Mouse (Mus musculus) forebrain, embryonic 14.5 days (tissue): ENCODE measurements around the gene Tes3-ps. TPM values are rescaled to one million over a fixed set of nuclear protein-coding genes. Genes with fewer than 3 reads are reported as not detected.

Source experiments
- ATAC-seq: fragments of 200-750 bp; cut with Nextera tagmentation; 2 replicates; pipeline ENCODE4 v1.8.0; 2017; ENCODE audit warnings: mild to moderate bottlenecking, moderate library complexity
- DNase-seq: peaks from one replicate; pipeline ENCODE4 v3.0.0-alpha.2; 2015; ENCODE audit warnings: low spot score
- H3K27ac ChIP-seq: fragments of 300-500 bp; sonication (generic); 2 replicates; pipeline ENCODE4 v1.5.1; 2014; ENCODE audit warnings: low read depth, mild to moderate bottlenecking, control low read depth, low read length, moderate library complexity
- H3K27me3 ChIP-seq: fragments of 300-500 bp; sonication (generic); replicated peaks from 2 replicates; pipeline ENCODE4 v1.6.1; 2014; ENCODE audit warnings: low read length, control low read depth, mixed read lengths; ENCODE audit not compliant: control insufficient read depth, insufficient read depth
- H3K36me3 ChIP-seq: fragments of 300-500 bp; sonication (generic); 2 replicates; pipeline ENCODE4 v1.6.1; 2014; ENCODE audit warnings: low read length, control low read depth; ENCODE audit not compliant: control insufficient read depth, insufficient read depth
- H3K4me1 ChIP-seq: fragments of 300-500 bp; sonication (generic); 2 replicates; pipeline ENCODE4 v1.6.1; 2014; ENCODE audit warnings: antibody characterized with exemption, low read length, control low read depth; ENCODE audit not compliant: control insufficient read depth, insufficient read depth
- H3K4me2 ChIP-seq: fragments of 300-500 bp; sonication (generic); 2 replicates; pipeline ENCODE4 v1.6.1; 2014; ENCODE audit warnings: mild to moderate bottlenecking, control low read depth, low read length
- H3K4me3 ChIP-seq: fragments of 300-500 bp; sonication (generic); 2 replicates; pipeline ENCODE4 v1.5.1; 2014; ENCODE audit warnings: low read depth, low read length, control low read depth
- H3K9ac ChIP-seq: fragments of 300-500 bp; sonication (generic); 2 replicates; pipeline ENCODE4 v1.6.1; 2014; ENCODE audit warnings: mild to moderate bottlenecking, low read length, control low read depth, moderate library complexity
- H3K9me3 ChIP-seq: fragments of 300-500 bp; sonication (generic); replicated peaks from 2 replicates; pipeline ENCODE4 v1.6.1; 2016; ENCODE audit warnings: low read length, control low read depth, mixed read lengths; ENCODE audit not compliant: control insufficient read depth
- WGBS: fragments of 180-500 bp; shearing (Covaris S2); extraction: QIAGEN DNeasy Blood & Tissue Kit; methylation state at CpG from one replicate; pipeline ENCODE4 v1.1.7; 2014; 5-methylcytosine and 5-hydroxymethylcytosine counted together
- polyA plus RNA-seq: library from polyadenylated mRNA; unstranded; fragments of >200 nt; fragmentation: Nextera tagmentation; extraction: Ambion mirVana; gene quantifications from 2 replicates; pipeline ENCODE4 v1.2.1, GENCODE M21; 2014

The Tes3-ps gene
- polyA plus RNA-seq, 1 experiment from 2014 or later = 0.44 TPM

DNA sequence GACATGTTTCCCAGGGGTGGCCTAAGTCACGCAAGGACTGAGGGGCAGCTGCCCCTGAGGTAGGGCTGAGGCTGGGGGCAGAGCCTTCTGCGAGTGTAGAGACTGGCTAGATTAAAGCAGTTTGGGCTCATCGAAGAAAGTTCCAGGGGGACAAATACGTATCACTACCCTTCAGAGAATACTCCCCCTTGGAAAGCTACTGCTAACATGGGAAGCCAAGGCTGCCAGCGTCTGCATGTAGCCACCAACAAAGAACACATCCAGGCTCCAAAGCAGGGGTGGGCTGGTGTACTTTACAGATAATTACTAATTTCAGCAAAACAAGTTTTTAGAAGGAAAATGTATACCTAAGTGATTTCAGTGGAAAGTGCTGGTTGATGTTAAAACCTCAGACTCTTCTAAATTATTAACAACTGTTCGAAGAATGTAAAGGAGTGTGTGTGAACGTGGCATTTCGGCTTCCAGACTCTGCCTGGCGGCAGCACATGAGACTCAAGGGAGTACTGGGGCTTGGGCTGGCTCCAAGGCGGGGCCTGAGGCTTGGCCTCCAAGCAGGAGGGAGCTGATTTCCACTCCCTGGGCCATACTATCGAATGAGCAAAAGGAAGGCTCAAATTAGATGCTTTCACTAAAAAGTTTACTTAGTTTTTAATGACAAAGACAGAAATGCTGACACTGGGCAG, 26.6 kb upstream of the Tes3-ps start:
- Histone ChIP-seq H3K4me3 (no peak overlapping the region), H3K4me2 (no peak overlapping the region), H3K36me3 (peaks cover 41% of the 10 kb centered on the region), H3K27ac (no peak overlapping the region), H3K4me1 (no peaks in the 10 kb centered on the region), H3K9me3 (no peaks in the 10 kb centered on the region), H3K27me3 (no peaks in the 10 kb centered on the region), H3K9ac (no peak overlapping the region)
- 84% methylated on average over 11 of the region's 11 CpGs for WGBS
- ATAC-seq = no peak
- no peak for DNase-seq

DNA sequence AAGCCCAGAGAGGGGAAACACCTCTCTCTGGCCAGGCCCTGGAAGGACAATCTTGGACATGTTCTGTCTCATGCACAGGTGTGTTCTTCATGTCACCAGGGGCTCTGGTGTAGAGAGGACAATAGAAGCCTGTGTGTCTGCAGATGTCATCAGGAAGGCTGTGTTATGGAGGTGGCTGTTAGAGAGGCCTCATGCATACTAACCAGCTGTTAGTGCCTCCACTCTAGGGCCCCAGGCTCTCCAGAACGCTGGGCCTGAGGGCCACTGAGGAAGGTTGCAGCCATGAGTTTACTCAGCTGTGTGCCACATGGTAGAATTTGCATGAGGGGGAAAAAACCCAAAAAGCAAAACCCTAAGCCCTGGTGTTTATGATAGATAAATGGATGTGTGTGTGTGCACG, 25.5 kb upstream of the Tes3-ps start:
- H3K27ac ChIP-seq = no peak overlapping the region
- H3K4me2 ChIP-seq = no peak overlapping the region
- no peaks in the 10 kb centered on the region for H3K27me3 ChIP-seq
- no peaks in the 10 kb centered on the region for H3K9me3 ChIP-seq
- no peak overlapping the region for H3K4me3 ChIP-seq
- H3K36me3 ChIP-seq = peaks cover 30% of the 10 kb centered on the region
- H3K9ac ChIP-seq = no peak overlapping the region
- WGBS = 82% methylated on average over 2 of the region's 2 CpGs
- no peak for ATAC-seq
- DNase-seq = no peak
- H3K4me1 ChIP-seq = no peaks in the 10 kb centered on the region

DNA sequence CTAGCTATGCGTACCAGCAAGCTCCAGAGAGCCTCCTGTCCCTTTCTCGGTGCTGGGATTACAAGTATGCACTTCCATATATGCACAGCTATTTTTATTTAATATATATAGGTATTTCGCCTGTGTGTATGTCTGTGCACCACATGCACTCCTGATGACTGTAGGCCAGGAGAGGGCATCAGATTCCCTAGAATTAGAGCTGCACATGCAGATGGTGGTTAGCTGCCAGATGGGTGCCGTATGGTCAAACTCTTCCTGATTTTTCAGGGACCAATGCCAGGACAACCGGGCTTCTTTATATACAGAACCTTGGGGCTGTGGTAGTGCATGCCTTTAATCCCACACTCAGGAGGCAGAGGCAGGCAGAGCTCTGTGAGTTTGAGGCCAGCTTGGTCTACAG, 24.1 kb upstream of the Tes3-ps start:
- ATAC-seq = no peak
- WGBS = 91% methylated on average over 5 of the region's 5 CpGs
- H3K9ac ChIP-seq = no peak overlapping the region
- no peak overlapping the region for H3K4me2 ChIP-seq
- H3K9me3 ChIP-seq = no peaks in the 10 kb centered on the region
- no peak overlapping the region for H3K4me3 ChIP-seq
- peak; percentile 23 for DNase-seq
- H3K27ac ChIP-seq = no peak overlapping the region
- H3K4me1 ChIP-seq = no peaks in the 10 kb centered on the region
- peaks cover 21% of the 10 kb centered on the region for H3K36me3 ChIP-seq
- H3K27me3 ChIP-seq = no peaks in the 10 kb centered on the region

DNA sequence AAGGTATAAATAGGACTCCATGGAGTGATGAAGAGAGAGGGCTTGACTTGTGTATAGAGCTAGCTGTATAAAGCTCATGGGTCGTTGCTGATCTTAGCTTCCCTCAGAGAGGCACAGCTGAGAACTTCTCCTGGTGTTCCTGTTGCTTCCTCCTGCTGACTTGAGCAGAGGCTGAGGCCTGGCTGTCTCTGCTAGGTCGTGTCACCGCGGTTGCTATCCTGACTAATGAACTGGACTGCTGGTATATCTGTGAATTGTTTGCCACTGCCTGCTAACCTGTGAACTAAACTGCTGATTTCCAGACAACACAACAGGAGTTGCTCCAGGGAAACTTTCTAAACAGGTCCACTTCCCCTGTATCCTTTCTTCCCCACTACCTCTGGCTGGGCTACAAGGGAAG, 22.8 kb upstream of the Tes3-ps start:
- H3K4me1 ChIP-seq = no peaks in the 10 kb centered on the region
- H3K4me2 ChIP-seq = no peak overlapping the region
- H3K9me3 ChIP-seq = no peaks in the 10 kb centered on the region
- H3K4me3 ChIP-seq = no peak overlapping the region
- H3K27me3 ChIP-seq = no peaks in the 10 kb centered on the region
- H3K9ac ChIP-seq = no peak overlapping the region
- 91% methylated on average over 4 of the region's 4 CpGs for WGBS
- H3K36me3 ChIP-seq = peaks cover 9% of the 10 kb centered on the region
- H3K27ac ChIP-seq = no peak overlapping the region
- ATAC-seq (no peak), DNase-seq (no peak)

DNA sequence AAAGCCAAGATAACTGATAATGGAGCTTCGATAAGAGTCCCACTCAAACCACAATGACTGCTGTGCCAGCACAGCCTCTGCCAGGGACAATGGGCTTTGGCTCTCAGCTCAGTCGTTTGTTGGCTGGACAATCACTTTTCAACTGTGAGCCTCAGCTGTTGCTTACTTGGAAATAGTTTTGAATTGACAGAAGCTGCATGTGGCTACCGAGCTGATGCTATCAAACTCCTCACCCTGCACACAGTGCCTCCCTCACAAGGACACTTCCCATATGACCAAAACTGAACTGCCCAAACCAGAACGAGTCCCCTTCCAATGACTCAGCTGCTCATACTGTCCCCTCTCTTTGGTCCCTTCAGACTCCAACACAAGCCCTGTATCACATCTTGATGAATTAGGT, 22.3 kb upstream of the Tes3-ps start:
- peaks cover 5% of the 10 kb centered on the region; the same call in 1 of the 2 replicates for H3K36me3 ChIP-seq
- no peak overlapping the region for H3K4me2 ChIP-seq
- no peak overlapping the region for H3K4me3 ChIP-seq
- H3K4me1 ChIP-seq = no peaks in the 10 kb centered on the region
- no peaks in the 10 kb centered on the region for H3K27me3 ChIP-seq
- no peaks in the 10 kb centered on the region for H3K9me3 ChIP-seq
- H3K9ac ChIP-seq = no peak overlapping the region
- DNase-seq (peak; percentile 8), ATAC-seq (no peak)
- WGBS = 63% methylated on average over 4 of the region's 4 CpGs
- H3K27ac ChIP-seq = no peak overlapping the region

DNA sequence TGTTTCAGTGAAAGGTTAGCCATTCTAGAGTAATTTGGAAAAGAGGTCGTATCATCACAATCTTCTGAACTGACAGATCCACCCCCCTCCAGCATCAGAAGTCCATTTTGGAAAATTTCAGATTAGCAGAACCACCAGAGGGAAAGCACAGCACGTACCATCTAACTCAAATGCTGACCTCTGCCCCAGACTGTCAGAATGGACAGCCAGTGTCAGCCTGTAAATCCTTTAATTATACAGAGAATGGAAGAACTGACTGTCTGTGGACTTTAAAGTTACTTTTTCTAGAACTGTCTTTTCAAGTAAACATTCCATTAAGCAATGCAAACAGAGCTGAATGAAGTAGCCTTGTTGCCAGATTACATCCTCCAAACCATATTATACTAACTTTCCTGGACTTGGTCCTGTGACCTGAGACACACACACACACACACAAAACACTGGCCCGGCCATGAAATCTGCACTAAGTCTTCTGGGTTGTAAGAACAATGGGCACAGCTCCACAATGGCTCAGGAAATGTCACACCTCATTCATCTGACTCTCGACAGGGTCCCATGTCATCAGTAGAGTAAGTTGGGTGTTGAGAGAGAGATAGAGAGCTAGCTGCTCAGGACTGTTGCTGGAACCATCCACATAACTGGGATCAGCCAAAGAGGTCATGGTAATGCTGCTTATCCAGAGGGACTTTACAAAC, 21.0 kb upstream of the Tes3-ps start:
- Histone ChIP-seq H3K4me1 (no peaks in the 10 kb centered on the region), H3K9ac (no peak overlapping the region), H3K27me3 (no peaks in the 10 kb centered on the region), H3K36me3 (no peaks in the 10 kb centered on the region), H3K4me3 (no peak overlapping the region), H3K4me2 (no peak overlapping the region), H3K9me3 (no peaks in the 10 kb centered on the region), H3K27ac (no peak overlapping the region)
- 80% methylated on average over 4 of the region's 4 CpGs for WGBS
- no peak for DNase-seq
- ATAC-seq = no peak

DNA sequence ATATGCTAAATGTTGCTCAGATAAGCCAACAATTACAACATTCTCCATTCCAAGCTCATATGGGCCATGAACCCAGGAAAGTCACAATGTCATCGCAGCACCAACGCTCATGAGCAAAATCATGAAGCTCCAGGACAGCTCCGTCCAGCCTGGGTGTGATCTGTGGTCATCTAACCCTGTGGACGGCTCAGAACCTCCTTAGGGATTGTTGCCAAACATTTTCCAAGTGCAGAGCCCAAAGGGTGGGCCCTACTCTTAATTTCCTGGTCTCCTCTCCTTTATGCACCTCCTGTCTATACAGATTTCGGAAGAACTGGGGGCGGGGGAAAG, 20.5 kb upstream of the Tes3-ps start:
- H3K4me2 ChIP-seq = no peak overlapping the region
- 94% methylated on average over 6 of the region's 6 CpGs for WGBS

DNA sequence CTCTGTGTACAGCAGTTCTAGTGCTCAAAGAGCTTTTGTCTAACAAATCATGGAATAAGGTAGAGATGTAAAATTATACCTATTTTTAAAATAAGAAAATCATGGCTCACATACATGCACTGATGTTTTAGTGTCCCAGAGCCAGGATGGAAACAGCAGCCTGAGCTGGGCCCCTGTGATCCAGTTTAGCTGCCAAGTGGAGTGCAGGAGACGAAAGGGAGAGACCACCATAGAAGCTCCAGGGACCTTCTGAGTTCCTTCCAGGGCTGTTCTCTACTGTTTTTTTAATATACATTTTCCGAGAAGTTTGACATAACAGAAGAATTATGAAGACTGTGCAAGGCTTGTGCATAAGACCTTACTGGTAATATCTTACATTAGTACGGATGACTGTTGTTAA, 15.2 kb upstream of the Tes3-ps start:
- Histone ChIP-seq H3K27ac (no peak overlapping the region), H3K4me2 (no peak overlapping the region), H3K9me3 (no peaks in the 10 kb centered on the region), H3K9ac (no peak overlapping the region), H3K27me3 (no peaks in the 10 kb centered on the region), H3K4me3 (no peak overlapping the region), H3K4me1 (no peaks in the 10 kb centered on the region), H3K36me3 (no peaks in the 10 kb centered on the region)
- DNase-seq (no peak), ATAC-seq (no peak)
- WGBS = 91% methylated on average over 3 of the region's 3 CpGs

More for the DNA sequence above, 20.5 kb upstream of the Tes3-ps start:
- H3K27ac ChIP-seq = no peak overlapping the region
- no peak for DNase-seq
- no peaks in the 10 kb centered on the region for H3K4me1 ChIP-seq
- no peaks in the 10 kb centered on the region for H3K27me3 ChIP-seq
- H3K4me3 ChIP-seq = no peak overlapping the region
- ATAC-seq = no peak
- H3K9me3 ChIP-seq = no peaks in the 10 kb centered on the region
- no peak overlapping the region for H3K9ac ChIP-seq
- H3K36me3 ChIP-seq = no peaks in the 10 kb centered on the region

DNA sequence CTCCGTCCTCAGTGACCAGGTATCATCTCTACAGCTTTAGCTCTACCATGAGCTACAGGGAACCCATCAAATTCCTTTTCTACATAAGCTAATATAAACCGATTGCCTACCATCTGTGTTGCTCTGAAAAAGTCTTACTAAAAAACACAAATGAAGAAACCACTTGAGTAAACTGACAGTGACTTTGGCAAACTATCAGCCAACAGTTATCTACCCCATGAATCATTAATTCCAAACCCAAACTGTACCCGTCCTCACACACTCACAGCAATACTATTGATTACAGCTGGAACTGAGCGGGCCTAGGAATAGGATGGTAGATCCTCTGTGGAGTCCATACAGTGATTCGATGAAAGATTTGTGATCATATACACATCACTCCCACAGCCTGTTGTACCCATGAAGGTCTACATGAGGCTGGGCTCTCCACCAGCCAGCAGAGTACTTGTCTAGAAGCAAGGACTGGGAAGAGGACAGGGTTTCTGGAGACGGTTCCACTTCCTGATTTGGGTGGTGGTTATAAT, 14.2 kb upstream of the Tes3-ps start:
- ATAC-seq (no peak), DNase-seq (no peak)
- H3K4me3 ChIP-seq = no peak overlapping the region
- H3K36me3 ChIP-seq = no peaks in the 10 kb centered on the region
- WGBS = 94% methylated on average over 6 of the region's 6 CpGs
- H3K27ac ChIP-seq = no peak overlapping the region
- no peaks in the 10 kb centered on the region for H3K9me3 ChIP-seq
- H3K27me3 ChIP-seq = no peaks in the 10 kb centered on the region
- no peak overlapping the region for H3K4me2 ChIP-seq
- no peaks in the 10 kb centered on the region for H3K4me1 ChIP-seq
- no peak overlapping the region for H3K9ac ChIP-seq
